Mouse (Mus musculus) urinary bladder, postnatal 25 days (tissue): Measurements from ENCODE around the gene Manbal.

Source experiments
- DNase-seq: peaks from one replicate; pipeline ENCODE4 v3.0.0; 2022; ENCODE audit warnings: low spot score

Gene Manbal

GRCm38 (mm10) chr2:157367184-157367893 lies at the start of gene Manbal:
TSS of gene Manbal (plus strand) at chr2:157367594.
- peak; percentile 99 for DNase-seq

GRCm38 (mm10) chr2:157320135-157320534 lies 47.3 kb upstream of the Manbal start:
- no peak for DNase-seq

- DNase-seq: no peak
These were observed 46.5 kb upstream of the Manbal start for GRCm38 (mm10) chr2:157320886-157321285.

DNA sequence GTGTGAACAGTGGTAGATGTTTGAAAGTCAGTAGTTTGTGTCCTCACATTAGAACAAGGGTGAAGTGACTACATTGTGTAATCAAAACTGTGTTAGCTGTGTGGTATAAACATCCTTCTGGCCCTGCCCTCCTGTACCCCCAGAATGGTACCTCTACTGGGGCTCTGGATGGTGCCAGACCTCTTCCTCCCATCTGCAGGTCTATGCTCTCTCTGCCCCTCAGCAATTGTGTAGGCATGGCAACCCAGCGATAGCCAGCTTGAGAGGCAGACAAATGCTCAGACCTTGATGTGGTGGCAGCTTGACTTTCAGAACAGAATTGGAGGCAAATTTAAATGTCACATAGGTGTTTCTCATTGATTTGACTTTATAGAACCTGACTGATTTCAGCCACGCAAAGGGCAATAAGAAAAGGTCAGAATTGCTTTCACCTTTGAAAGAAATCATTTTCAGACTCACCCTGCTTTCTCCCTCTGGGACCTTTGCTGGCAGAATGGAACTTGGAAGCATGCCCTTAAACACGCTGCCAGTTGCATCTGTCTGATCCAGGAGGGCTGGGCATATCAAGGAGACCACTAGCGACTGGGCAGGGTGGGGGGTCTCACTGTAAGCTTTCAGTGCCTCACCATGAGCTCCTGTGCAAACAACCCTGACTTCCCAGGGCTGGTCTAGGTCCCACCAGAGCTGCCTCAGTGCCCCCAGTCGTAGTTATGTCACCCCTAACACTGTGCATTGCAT lies 45.2 kb upstream of the Manbal start:
- DNase-seq: no peak

DNA sequence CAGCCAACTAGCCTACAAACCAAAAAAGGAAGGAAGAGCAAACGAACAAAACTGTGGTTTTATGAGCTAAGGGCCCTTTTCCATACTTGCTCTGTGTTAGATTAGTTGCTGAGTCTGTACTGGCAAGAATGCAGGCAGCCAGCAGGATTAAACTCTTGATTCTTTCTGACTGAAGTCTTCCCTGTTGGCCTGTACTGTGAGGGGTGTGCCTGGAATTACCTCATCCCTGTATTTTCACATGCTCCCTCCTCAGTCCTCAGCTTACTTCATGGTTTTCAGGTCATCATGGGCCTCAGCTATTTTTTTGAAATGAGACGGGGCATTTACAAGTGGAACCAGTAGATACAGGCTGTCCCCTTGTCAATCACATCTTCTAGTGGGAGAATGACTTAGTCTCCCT lies 42.2 kb upstream of the Manbal start:
- DNase-seq: no peak

- no peak for DNase-seq
These were observed 39.3 kb upstream of the Manbal start for GRCm38 (mm10) chr2:157328106-157328505.

DNA sequence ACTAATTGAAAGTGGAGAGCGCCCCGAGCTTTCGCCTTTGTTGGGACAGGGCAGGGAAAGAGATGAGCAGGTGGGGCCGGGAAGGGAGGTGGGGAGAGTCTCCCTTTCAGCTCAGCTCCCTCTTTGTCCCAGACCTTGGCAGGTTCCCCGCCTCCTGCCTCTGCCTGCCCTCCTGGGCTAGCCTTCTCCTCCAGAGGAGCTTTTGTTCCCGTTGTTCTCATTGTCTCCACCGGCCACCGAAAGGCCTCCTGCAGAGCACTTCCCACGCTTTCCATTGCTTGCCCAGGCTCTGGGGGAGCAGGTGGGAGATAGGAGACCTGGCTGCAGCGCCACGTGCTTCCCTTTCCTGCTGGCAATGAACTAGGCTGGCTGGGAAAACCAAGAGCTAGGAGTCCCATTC lies 38.8 kb upstream of the Manbal start:
- no peak for DNase-seq

- no peak for DNase-seq
These were observed 35.3 kb upstream of the Manbal start for GRCm38 (mm10) chr2:157332059-157332458.

GRCm38 (mm10) chr2:157338663-157339062 lies 28.7 kb upstream of the Manbal start:
- DNase-seq: peak; percentile 77

DNA sequence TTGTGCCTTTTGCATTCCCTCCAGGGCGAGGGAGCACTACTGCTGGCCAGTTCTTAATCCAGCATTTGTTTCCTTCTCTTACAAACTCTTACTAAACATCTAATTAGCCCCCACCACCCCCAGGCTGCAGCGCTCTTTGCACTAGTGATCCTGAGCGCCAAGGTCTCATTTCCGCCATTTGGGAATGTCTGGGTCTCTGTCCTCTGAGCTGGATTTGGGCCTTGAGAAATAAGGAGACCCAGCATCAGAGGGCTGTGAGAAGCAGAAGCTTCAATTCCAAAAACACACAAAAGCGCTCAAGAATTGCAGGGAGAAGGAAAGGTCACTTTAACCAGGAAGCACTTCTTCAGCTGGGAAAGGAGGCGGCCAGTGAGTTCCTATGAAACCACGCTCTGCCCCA lies 27.9 kb upstream of the Manbal start:
- DNase-seq: no peak

- DNase-seq: no peak
These were observed 27.1 kb upstream of the Manbal start for GRCm38 (mm10) chr2:157340221-157340741.

DNA sequence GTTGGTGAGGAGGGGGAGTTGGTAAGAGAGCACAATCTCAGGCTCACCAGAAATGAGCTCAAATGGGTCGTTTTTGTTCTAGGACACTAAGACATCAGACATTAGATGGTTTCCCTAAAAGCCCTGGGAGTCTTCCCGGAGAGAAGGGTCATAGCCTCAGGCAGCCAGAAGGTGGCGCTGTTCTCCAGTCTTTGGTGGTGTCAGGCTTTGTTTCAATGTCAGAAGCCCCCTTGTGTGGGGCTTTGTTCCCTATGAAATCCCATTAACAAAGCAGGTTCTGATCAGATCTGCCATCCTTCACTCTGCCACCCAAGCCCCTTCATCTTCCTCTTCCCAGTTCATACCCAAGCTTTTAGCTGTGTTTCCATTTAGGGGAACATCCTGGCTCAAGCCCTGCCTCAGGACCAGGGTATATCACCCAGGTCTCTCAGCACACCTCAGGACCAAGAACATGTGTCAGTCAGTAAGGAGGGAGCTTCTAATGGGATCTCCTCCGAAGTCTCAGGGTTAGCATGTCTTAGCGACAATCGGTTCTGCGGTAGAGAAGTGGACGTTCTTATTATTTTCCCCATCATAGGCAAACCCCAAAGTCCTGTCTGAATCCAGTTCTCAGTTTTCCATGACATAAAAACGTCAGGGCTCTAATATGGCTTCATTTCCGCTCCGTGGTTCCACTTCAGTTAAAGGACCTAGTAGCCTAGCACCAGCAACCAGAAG lies 25.7 kb upstream of the Manbal start:
- DNase-seq: peak; percentile 78

DNA sequence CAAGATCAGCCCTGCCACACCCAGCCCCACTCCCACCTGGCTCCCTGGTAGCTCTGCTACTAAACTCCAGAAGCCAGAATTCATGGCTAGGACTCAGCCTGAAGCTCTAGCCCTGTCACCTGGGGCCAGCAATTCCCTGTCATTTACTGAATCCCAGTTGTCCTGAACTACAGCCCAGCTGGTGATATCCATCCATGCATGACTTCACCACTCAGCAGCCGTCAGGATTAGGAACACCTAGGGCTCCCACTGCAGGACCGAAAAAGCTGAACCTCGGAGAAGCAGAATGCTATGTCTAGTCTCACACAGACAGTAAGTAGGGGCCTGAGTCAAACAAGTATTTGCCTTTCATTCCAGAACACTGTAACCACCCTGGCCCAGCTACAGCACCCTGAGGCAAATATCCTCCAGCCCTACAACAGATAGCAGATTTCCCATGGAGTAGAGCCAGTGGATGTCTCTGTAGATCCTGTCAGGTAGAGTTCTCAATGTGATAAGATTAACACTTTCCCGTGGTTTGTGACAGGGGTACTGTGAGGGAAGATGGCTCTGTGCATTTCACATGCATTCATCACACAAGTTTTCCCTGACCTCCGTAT lies 25.0 kb upstream of the Manbal start:
- DNase-seq: no peak

DNA sequence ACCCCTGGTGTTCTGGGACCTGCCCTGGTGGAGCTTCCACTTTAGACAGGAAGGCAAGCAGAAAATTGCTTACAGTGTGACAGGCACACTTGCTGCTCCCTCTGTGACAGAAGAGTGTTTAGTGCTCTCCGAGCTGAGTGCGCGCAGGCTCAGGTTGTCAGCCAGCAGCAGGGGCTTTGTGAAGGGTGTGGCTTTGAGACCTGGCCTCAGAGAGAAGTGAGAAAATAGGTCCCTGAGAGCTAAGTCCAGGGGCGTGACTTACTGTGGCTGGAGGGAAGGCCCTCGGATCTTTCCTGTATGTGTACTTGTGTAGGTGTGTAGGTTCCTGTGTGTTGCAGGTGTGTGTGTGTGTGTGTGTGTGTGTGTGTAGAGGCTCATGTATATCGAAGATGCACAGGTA lies 24.1 kb upstream of the Manbal start:
- DNase-seq: no peak

DNA sequence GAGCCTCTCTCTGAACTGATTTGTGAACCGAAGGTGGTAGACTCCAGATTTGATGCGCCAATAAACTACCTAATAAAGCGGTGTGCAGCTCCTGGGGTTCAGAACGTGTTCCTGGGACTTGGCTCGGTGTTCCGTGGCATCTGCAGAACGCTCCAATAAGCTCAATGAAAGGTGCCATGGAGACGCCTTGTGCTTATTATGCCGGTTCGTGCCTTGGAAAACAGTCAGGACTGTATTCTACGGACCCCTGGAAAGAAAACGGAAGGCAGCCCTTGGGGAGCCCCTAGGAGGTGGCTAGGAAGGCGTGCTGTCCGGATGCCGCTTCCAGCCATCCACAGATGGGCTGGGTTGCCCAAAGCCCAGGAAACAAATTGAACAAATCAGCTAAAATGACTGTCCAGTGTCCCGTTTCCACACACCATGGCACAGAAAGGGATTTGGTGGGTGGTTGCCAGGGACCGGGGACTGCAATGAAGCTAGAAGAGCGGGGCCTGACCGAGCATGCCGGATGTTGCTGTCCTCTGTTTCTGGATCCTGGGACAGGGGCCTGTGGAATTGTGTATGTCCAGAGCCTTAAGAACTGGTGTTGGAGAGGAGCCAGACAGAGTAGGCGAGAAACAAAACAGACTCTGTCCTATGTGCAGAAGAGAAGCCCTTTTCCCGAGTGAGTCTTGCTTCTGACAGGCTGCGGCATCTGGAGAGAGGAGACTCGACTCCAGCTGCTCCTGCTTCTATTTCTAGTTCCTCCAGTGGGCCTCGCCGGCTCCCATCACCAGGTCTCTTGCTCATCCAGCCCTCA lies 19.8 kb upstream of the Manbal start, which contains the start of gene Ghrh:
Gene Ghrh, minus strand, starts transcription at position 146 of the 799 bp plus-strand sequence.
- no peak for DNase-seq

DNA sequence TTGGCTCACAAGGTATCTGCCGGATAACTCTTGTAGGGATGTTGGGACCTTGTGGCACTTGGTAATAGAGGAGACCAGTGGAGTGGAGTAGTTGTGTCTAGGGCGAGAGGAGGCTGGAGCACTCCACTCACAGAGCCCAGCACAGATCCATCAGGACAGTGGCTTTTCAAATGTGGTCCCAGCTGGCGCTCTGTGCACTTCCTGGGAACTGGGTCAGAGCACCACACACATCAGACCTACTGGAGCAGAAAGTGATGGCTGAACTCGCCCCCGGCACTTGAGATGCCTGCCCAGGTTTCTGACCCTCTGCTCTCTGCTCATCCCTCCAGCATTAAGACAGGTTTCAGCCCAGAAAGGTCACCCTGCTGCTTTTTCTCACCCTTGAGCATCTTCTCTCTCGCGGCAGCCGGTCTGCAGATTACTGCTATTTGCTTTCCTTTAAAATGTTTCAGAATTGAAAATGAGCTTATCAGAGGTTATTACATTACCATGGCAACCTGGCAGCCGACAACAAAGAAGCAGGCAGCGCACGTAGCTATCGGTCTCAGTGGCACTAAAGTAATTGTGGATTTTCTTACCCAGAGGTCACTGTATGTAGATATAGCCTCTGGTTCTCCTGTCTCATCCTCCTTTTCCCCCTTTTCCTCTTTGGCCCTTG lies 18.1 kb upstream of the Manbal start:
- DNase-seq: no peak

DNA sequence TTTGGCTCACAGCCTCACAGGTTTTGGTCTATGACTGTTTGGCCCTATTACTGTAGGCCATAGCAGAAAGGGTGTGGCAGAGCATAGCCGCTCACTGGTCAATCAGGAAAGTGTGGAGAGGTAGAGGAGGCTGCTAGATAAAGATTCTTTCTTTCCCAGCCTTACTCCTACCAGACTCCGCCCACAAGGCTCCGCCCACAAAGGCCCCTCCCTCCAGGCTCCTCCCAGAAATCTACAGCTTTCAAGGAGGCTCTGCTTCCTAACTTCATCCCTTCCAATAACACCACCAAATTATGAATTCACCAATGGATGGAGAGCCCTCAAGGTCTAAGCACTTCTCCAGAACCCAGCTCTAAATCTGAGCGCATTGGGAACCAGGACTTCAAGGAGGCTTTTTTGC lies 14.2 kb upstream of the Manbal start:
- no peak for DNase-seq

GRCm38 (mm10) chr2:157354106-157354505 lies 13.3 kb upstream of the Manbal start:
- DNase-seq: no peak

DNA sequence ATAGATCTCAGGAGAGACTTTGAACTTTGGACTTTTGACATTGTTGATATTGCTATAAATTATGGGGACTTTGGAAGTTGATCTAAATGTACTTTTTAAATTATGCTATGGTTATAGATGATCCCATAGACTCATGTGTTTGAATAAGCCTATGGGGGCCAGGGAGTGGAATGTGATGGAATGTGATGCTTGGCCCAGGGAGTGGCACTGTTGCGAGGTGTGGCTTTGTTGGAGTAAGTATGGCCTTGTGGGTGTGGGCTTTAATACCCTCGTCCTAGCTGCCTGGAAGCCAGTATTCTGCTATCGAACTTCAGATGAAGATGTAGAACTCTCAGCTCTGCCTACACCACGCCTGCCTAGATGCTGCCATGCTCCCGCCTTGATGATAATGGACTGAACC lies 7.4 kb upstream of the Manbal start:
- no peak for DNase-seq

DNA sequence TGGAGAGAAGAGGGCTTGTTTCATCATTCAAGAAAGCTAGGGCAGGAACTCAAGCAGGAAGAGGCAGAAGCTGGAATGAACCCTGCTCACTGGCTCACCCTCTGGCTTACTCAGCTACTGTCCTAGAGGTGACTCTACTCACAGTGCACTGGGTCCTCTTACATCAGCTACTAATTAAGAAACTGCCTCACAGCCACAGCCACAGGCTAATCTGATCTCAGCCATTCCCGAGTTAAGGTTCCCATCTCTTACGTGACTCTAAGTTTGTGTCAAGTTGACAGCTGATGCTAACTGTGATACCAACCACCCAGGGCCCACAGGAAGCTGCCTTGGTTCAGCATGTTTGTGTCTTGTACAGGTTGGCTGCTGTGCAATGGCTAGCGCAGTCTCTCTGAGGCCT lies 4.4 kb upstream of the Manbal start:
- DNase-seq: no peak

DNA sequence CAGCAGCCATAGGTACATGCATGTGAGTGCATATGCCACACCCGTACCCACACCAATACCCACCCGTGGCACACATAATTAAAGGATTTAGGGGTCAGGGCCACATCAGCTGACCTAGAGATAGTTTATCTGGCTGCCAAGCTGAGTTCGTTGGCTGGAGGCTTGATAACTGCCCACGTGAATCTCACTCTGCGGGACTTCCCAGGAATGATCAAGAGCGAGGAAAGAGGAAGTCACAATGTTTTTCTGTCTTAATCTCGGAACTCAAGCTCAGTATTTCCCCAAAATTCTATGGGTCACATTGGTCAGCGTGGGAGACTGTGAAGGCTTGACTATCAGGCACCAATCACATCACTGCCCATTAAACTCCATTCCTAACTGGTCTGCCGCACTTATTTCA lies 632 bp upstream of the Manbal start:
- no peak for DNase-seq
